Mouse (Mus musculus): ENCODE measurements around the gene Adcy9.

GRCm38 (mm10) chr16:4314891-4315290, 105.4 kb downstream of the Adcy9 start:
- no peak for TF ChIP-seq POLR2A (IDR thresholded peaks at IDR 0.05; ENCODE audit: extremely low read depth, insufficient read depth, low read length)
- TF ChIP-seq CTCF (IDR thresholded peaks at IDR 0.05; ENCODE audit: low read depth, low read length) = no peak
